Mouse (Mus musculus) c-Kit-positive CD71-negative TER-119-negative erythroid progenitor cells, embryonic 14.5 days (primary cell): Measurements from ENCODE around the gene Zcchc7.
"Not testable (repeated sequence)": the region's sequence is repeated elsewhere in the genome, so short reads cannot be mapped to it uniquely, and the experiment has no call there.

Experiments
- DNase-seq: peaks from one replicate; pipeline ENCODE4 v3.0.0-alpha.2; 2013; ENCODE audit warnings: low read depth

Zcchc7 gene

GRCm38 (mm10) chr4:44757131-44757530, 1.5 kb downstream of the Zcchc7 start:
- DNase-seq: not testable (repeated sequence)

DNA sequence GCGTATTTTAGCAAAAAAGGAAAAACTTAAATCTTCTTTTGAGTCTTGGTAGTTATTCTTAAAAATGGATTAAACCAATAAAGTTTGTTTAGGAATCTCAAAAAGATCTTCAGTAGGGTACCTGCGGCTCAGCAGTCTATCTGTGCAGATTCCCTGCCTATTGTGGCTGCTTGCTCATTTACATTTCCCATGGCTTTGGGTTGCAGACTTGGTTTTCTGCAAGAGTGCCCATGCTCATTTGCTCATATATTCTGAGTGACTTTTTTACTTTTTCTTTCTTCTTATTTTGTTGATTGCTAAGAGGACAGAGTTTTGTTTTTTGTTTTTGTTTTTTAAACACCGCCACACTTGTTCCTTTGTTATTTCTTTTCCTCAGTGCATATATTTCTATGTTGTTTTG, 19.2 kb downstream of the Zcchc7 start:
- no peak for DNase-seq

GRCm38 (mm10) chr4:44776651-44777050, 21.0 kb downstream of the Zcchc7 start:
- no peak for DNase-seq

DNA sequence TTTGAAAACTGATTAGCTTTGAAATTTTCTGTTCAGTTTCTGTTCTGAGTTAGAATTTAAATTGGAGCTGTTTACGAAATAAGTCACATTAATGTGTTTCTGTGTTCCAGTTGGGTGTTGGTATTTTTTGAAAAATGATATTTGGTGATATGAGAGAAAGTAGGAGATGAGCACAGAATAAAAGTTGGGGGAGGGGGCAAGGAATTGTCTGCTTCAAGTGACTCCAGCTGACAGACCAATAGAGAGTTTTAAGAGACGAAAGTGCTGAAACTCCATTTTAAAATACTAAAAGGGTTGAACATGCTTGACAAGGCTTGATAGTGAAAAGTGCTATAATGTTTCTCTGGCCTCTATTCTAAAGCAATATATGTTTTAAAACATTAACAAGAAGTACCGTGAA, 21.4 kb downstream of the Zcchc7 start:
- no peak for DNase-seq

GRCm38 (mm10) chr4:44777711-44778110, 22.0 kb downstream of the Zcchc7 start:
- DNase-seq: no peak

DNA sequence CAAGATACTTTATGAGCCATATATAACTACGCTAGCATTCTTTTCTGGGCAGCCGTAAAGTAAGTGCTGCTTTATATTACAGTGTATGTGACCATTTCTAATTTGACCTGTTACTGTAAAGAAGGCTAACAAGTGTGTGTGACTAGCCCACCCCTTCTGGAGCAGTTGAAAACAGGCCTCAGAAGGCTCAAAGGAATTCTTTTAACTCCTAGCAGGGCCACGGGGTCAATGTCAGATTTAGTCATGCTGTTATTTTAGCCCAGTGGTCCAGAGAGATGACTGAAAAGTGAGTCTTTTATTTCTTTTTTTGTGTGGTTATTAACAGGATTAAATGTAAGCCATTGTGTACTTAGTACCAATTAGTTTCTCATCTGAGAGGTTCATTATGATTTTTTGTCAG, 22.6 kb downstream of the Zcchc7 start:
- no peak for DNase-seq

- no peak for DNase-seq
Observed at GRCm38 (mm10) chr4:44780462-44781157, 24.9 kb downstream of the Zcchc7 start.

DNA sequence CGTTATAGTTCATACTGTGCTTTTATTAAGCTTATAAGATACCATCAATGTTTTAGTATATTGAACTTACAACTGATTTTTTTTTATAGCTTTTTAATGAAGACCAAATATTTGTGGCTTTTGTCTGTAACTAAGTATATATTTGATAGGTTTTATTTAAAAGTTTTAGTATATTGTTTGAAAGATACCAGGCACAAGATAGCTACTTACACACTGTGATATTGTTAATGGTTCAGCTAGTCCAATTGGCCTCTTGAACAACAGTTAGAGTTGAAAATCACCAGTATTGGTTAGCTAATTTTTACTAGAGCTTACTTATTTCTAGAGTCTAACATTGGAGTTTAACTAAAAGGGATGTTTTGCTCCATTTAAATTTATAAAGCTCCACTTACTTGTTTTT, 25.8 kb downstream of the Zcchc7 start:
- no peak for DNase-seq

DNA sequence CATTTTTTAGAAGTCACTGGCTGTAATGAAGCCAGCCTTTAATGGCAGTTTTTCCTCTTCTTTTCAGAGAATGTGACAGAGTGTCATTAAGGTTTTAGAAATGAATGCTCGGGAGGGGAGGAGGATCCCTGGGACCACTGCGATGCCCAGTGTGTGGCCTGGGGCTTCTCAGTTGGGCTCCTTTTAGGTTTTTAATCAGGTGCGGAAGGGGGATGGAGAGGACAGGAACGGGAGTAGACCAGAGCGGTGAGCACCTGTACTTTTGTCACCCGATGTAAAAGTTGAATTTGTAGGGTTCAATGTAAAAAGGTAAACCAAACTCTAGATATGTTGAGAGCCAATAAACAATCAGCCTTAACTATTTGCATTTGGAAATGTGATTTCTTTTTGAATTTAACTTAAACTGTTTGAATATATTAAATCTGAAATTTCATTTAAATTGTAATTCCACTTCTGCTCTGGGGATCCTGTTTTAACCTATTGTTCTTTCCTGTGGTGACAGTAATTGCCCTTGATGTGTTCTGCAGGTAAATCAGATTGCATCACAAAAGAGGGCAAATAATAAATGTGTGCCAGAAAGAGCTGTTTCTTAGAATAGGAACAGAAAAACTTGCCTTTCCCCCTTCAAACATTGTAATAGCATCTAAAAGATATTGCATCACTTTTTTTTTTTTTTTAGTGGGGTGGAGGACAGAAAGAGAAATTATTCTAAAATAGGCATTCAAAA, 28.1 kb downstream of the Zcchc7 start:
- DNase-seq: no peak

- no peak for DNase-seq
Observed at GRCm38 (mm10) chr4:44812855-44813254, 57.2 kb downstream of the Zcchc7 start.

DNA sequence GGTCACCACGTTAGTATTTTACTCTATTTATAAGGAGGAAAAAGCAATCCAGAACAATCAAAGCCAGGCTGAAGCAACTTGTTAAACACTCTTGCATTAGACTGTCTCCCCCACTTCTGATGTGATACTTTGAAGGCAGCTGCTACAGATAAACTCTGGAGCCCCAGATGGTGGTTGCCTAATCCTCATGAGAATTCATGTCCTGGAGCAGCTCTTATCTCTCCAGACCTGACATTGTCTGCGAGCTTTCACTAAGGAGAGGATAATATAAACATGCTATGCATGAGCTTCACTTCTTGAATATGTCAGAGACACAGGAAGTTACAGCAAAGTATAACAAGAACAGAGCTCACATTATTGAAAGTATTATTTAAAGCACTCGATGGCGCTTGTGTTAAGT, 58.1 kb downstream of the Zcchc7 start:
- DNase-seq: peak; percentile 38

DNA sequence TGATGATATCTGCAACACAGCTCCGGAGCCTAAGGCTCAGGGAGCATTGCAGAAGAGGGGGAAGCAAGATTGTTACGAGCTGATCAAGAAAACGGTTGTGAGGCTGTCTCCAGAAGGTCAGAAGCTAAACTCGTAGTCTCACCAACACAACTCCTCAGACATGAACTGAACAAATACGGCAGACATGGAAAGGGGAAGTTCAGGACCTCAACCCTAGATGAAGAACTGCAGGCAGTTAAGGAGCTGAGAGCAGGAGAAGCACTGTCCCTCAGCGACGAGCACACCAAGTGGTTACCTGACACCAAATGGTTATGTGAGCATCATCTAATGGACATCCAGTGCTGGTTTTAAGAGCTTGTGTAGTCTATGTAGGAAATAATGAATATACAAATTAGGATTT, 60.9 kb downstream of the Zcchc7 start:
- no peak for DNase-seq

DNA sequence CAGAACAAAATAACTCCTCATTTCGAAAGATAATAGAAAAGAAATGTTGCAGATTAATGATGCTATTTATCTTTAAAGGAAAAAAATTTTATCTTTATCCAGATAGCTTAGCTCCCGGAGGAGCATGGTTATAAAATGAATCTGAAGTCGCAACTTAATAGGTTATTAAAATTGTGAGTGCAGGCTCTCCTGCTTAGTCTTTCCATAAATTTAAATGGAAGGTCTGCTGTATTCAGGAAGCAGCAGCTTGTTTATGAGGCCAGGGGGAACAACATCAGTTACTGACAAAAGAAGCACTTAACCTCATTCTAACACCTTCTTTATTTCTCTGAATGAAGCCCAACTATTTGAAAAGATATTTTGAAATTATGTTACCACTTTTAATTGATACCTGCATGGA, 74.9 kb downstream of the Zcchc7 start:
- no peak for DNase-seq

GRCm38 (mm10) chr4:44851835-44852251, 96.2 kb downstream of the Zcchc7 start:
- no peak for DNase-seq

GRCm38 (mm10) chr4:44871591-44871990, 115.9 kb downstream of the Zcchc7 start:
- no peak for DNase-seq

- DNase-seq: no peak
Observed at GRCm38 (mm10) chr4:44872048-44872447, 116.4 kb downstream of the Zcchc7 start.

DNA sequence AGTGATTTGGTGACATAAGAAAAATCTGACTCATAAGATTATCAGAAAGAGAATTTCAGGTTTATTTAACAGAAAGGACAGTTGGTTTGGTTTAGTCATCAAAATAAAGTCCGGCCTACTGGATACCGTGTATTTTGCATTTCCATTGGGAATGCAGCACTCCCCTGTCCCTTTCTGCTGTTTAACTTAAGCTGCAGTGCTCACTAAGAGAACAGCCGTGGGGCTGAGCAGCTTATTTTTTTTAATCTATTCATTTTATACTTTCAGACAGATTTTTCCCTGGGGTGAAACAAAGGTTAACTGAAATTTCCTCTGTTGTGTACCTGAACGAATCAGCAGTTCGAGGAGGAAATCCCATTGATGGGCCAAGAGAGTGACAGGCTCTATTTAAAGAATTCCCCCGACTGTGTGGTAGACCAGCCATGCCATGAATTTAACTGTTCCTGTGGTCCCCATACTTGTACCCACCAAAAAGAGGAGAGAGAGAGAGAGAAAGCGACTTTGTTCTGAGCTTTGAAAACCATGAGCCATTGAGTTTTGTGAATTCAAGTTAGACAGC, 124.5 kb downstream of the Zcchc7 start:
- DNase-seq: no peak

GRCm38 (mm10) chr4:44886143-44886542, 130.5 kb downstream of the Zcchc7 start:
- DNase-seq: no peak

- DNase-seq: no peak
Observed at GRCm38 (mm10) chr4:44891344-44891743, 135.7 kb downstream of the Zcchc7 start.

- no peak for DNase-seq
Observed at GRCm38 (mm10) chr4:44905651-44906271, 150.1 kb downstream of the Zcchc7 start.

DNA sequence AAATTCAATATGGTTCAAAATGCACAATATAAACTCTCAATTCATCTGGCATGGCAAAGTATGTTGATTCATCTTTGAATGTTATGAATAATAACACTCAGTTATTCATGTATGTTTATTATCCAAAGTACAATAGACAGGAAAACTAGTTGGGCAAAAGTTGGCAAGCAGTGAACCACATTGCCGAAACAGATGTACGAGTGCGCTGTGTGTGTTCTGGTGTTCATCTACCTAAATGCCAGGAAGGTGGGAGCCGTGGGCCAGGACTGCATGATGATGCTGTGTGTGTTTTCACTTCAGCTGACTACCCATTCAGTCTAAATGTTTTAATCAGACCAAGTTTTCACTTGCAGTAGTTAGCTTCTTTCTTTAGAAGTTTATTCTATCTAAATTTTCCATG, 150.7 kb downstream of the Zcchc7 start:
- no peak for DNase-seq

- no peak for DNase-seq
Observed at GRCm38 (mm10) chr4:44910065-44910464, 154.4 kb downstream of the Zcchc7 start.

- no peak for DNase-seq
Observed at GRCm38 (mm10) chr4:44910857-44911256, 155.2 kb downstream of the Zcchc7 start.
